Mouse (Mus musculus) thymus, adult 2 months (tissue): ENCODE measurements around the gene Gm10073. TPM values are rescaled to one million over a fixed set of nuclear protein-coding genes. Genes with fewer than 3 reads are reported as not detected.

Experiments
- DNase-seq: peaks from one replicate; pipeline ENCODE4 v3.0.0; 2021
- H3K27ac ChIP-seq: fragments of 200-500 bp; 2 replicates; pipeline ENCODE4 v1.5.1; 2012; ENCODE audit warnings: low read length, control low read depth; ENCODE audit not compliant: control insufficient read depth, insufficient read depth
- H3K27me3 ChIP-seq: fragments of 200-500 bp; 2 replicates; pipeline ENCODE4 v1.6.1; 2012; ENCODE audit warnings: mild to moderate bottlenecking, low read length, moderate library complexity, mixed read lengths; ENCODE audit not compliant: control insufficient read depth, insufficient read depth
- H3K36me3 ChIP-seq: fragments of 200-500 bp; 2 replicates; pipeline ENCODE4 v1.6.1; 2012; ENCODE audit warnings: mild to moderate bottlenecking, low read length, moderate library complexity; ENCODE audit not compliant: control insufficient read depth, insufficient read depth
- H3K4me1 ChIP-seq: fragments of 200-500 bp; replicated peaks from 2 replicates; pipeline ENCODE4 v1.6.1; 2012; ENCODE audit warnings: low read length; ENCODE audit not compliant: control insufficient read depth, insufficient read depth
- H3K4me3 ChIP-seq: fragments of 200-500 bp; 2 replicates; pipeline ENCODE4 v1.5.1; 2012; ENCODE audit warnings: mild to moderate bottlenecking, low read length, control low read depth, moderate library complexity; ENCODE audit not compliant: control insufficient read depth, insufficient read depth
- CTCF ChIP-seq: fragments of 200-500 bp; IDR thresholded peaks from 2 replicates; pipeline ENCODE4 v1.5.1; 2012; ENCODE audit warnings: mild to moderate bottlenecking, control low read depth, low read length, moderate library complexity, borderline replicate concordance; ENCODE audit not compliant: control insufficient read depth, poor library complexity, insufficient read depth; ENCODE audit errors: extremely low read depth
- POLR2A ChIP-seq: fragments of 200-500 bp; IDR thresholded peaks from 2 replicates; pipeline ENCODE4 v1.6.1; 2012; ENCODE audit warnings: mild to moderate bottlenecking, low read length, control low read depth, moderate library complexity; ENCODE audit not compliant: control insufficient read depth, poor library complexity, insufficient read depth; ENCODE audit errors: extremely low read depth
- WGBS: fragments of 180-500 bp; shearing (Covaris S2); methylation state at CpG from one replicate; pipeline ENCODE4 v1.1.7; 2018; 5-methylcytosine and 5-hydroxymethylcytosine counted together
- polyA plus RNA-seq: library from polyadenylated mRNA; depleted of rRNA; stranded (reverse); fragments of >200 nt; gene quantifications from 2 replicates; pipeline ENCODE4 v1.2.3, GENCODE M21; 2012

The Gm10073 gene
- polyA plus RNA-seq, 1 experiment: 76.2 TPM

DNA sequence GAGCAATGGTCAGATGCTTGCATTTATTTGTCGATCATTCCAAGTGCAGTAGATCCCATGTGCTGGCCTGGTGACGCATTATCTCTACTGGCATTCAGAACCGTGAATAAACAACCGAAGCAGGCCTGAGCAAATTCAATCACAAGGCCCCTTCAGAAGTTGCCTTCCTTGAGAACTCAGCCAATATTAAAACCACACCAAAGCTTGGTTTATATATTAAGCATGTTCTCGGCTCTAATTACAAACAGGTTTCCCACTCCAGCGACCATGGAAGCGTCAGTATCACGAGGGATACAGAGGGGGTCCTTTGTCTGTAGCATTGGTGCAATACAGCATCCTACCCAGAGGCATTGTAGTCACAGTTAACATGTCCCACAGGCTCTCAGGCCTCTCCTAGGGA, 30.2 kb downstream of the Gm10073 start:
- no peaks in the 10 kb centered on the region for H3K36me3 ChIP-seq
- DNase-seq: no peak
- no peak for TF ChIP-seq POLR2A
- TF ChIP-seq CTCF: no peak
- H3K27ac ChIP-seq: no peak overlapping the region
- peaks cover 15% of the 10 kb centered on the region for H3K4me1 ChIP-seq
- H3K4me3 ChIP-seq: no peak overlapping the region
- 93% methylated on average over 8 of the region's 8 CpGs for WGBS
- H3K27me3 ChIP-seq: no peaks in the 10 kb centered on the region

DNA sequence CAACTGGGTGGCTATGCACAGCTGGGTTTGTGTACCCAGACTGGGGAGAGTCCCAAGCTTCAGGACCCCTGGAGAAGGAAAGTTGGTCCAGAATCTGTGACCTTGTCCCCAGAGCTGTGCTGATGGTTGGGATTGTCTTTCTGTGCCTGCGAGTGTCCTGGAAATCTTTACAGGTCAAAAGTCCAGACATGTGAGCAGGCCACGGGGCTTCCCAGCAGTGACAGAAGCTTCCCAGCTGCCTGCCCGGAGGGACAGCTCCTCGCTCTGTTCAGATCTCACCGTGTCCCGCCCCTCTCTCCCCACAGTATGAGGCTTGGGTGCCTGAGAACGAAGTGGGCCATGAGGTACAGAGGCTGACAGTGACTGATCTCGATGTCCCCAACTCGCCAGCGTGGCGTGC, 32.3 kb downstream of the Gm10073 start:
- Histone ChIP-seq H3K4me3 (no peak overlapping the region), H3K27me3 (no peaks in the 10 kb centered on the region), H3K4me1 (no peaks in the 10 kb centered on the region), H3K27ac (no peak overlapping the region), H3K36me3 (no peaks in the 10 kb centered on the region)
- 94% methylated on average over 11 of the region's 11 CpGs for WGBS
- TF ChIP-seq POLR2A (no peak), CTCF (no peak)
- no peak for DNase-seq

DNA sequence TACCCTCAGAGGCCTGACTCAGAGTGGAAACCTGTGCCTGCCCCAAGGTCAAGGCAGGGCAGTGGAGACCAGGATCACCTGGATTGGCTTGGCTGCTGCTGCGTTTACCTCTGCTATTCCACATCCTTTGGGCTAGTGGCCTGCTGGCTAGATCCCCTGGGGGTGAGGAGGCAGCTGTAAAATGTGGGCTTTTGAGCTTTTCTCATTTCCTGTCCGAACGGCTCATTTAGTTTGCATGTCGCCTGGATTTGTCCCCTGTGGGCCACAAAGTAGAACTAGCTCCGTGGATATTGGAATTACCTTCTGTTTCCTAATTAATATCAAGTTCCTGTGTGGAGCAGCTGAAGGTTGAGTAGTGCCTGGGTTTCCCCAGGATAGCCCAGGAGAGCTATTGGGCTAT, 34.1 kb downstream of the Gm10073 start:
- peaks cover 2% of the 10 kb centered on the region; the same call in 1 of the 2 replicates for H3K4me1 ChIP-seq
- no peak overlapping the region for H3K27ac ChIP-seq
- WGBS: 85% methylated on average over 5 of the region's 5 CpGs
- DNase-seq: no peak
- TF ChIP-seq CTCF: no peak
- no peak for TF ChIP-seq POLR2A
- no peak overlapping the region for H3K4me3 ChIP-seq
- H3K36me3 ChIP-seq: no peaks in the 10 kb centered on the region
- H3K27me3 ChIP-seq: no peaks in the 10 kb centered on the region

DNA sequence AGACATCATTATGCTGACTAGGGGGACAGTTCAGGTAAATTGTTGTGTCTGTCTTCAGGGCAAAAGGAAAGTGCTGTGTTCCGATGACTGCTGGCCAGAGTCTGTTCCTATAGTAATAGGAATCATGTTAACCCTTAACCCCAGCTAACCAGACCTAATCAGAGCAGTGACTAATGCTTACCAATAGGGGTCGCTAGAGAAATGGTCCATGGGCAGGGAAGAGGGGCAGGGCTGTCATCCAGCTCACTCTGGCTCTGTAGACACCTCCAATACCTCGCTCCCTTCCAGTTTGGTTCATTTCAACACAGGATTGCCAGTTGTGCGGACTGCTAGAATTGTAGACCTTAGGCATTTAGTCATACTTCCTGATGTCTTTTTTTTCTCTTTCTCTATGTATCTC, 37.8 kb downstream of the Gm10073 start:
- peaks cover 5% of the 10 kb centered on the region for H3K4me1 ChIP-seq
- no peak for DNase-seq
- no peak overlapping the region for H3K27ac ChIP-seq
- no peaks in the 10 kb centered on the region for H3K27me3 ChIP-seq
- TF ChIP-seq CTCF (no peak), POLR2A (no peak)
- H3K4me3 ChIP-seq: no peak overlapping the region
- 77% methylated on average over 4 of the region's 4 CpGs for WGBS
- no peaks in the 10 kb centered on the region for H3K36me3 ChIP-seq

DNA sequence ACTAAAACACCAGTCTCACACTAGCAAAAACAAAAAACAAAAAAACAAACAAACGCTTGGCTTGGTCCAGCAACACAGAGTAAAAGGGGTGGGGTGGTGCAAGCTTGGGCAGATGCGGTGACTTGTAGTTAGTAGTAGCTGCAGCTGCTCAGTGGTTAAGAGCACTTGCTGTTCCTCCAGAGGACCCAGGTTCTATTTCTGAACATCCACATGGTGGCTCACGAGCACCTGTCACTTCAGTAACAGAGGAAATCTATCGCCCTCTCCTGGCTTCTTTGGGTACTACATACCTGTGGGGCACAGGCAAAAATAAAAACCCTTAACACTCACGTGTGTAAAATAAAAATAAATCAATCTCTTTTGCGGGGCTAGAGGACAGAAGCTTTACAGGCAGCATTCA, 38.8 kb downstream of the Gm10073 start:
- DNase-seq: peak; percentile 76
- Histone ChIP-seq H3K4me1 (peaks cover 5% of the 10 kb centered on the region), H3K4me3 (no peak overlapping the region), H3K27me3 (no peaks in the 10 kb centered on the region), H3K27ac (no peak overlapping the region), H3K36me3 (no peaks in the 10 kb centered on the region)
- TF ChIP-seq POLR2A: no peak
- no peak for TF ChIP-seq CTCF
- WGBS: 11% methylated on average over 6 of the region's 6 CpGs

DNA sequence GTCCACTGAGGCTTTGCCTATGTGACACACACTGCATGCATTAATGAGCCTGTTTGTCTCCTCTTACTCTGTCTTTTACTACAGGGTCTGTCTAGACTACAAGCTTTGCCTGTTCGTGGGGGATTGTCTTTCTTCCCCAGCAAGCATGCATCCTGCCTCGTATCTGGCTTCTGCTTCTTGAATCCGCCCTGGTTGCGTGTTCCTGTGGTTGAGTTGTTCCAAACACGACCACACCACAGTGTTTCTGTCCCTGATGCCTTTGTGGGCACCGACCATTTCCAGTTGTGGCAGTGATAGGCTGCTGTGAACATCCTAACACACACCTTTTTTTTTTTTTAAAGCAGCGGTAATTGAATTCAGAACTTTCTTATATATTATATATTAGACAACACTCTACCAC, 39.6 kb downstream of the Gm10073 start:
- WGBS: 13% methylated on average over 7 of the region's 7 CpGs

DNA sequence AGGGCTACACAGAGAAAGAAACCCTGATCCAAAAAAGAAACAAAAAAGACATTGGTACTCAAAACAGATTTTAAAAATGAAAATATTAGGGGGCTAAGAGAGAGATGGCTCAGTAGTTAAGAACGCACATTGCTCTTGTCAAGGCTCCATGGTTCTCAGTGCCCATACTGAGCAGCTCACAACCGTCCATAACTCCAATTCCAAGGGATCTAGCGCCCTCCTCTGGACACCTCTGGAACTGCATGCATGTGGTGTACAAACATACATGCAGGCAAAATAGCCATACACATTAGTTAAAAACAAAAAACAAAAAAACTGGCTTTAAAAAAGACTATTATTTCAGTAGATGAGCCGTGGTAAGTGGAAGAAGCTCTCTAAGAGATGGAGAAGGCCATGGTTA, 42.7 kb downstream of the Gm10073 start:
- no peak overlapping the region for H3K27ac ChIP-seq
- no peak for DNase-seq
- no peak overlapping the region for H3K4me3 ChIP-seq
- H3K36me3 ChIP-seq: no peaks in the 10 kb centered on the region
- no peak for TF ChIP-seq POLR2A
- TF ChIP-seq CTCF: no peak; the same call in 1 of the 2 replicates
- peaks cover 5% of the 10 kb centered on the region for H3K4me1 ChIP-seq
- H3K27me3 ChIP-seq: no peaks in the 10 kb centered on the region
- WGBS: 81% methylated on average over 4 of the region's 4 CpGs

More for the DNA sequence above, 39.6 kb downstream of the Gm10073 start:
- TF ChIP-seq CTCF (no peak), POLR2A (no peak)
- no peaks in the 10 kb centered on the region for H3K36me3 ChIP-seq
- no peak overlapping the region for H3K27ac ChIP-seq
- H3K4me1 ChIP-seq: peaks cover 5% of the 10 kb centered on the region
- no peak for DNase-seq
- H3K4me3 ChIP-seq: no peak overlapping the region
- H3K27me3 ChIP-seq: no peaks in the 10 kb centered on the region
